Mouse (Mus musculus): ENCODE measurements around the gene Gm20604.

The Gm20604 gene

DNA sequence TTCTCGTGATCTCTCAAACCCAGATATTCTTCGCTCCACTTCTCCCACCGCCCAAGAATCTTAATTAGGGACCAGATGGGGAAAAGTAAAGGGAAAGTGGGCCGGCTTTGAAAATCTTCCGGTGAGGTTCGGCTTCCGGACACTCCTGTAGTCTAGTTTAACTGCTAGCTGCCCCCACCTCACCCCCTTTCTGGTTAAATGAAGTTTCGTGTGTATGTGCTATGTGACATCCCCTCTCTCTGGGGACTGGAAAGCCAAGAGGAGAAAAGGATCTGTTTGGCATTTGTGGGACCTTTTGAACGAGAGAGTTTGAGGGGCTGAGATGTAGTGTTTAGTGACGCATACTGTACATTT lies at the start of gene Gm20604:
Gene Gm20604 (minus strand): TSS at position 270 of the 354 bp plus-strand sequence.
- Histone ChIP-seq H3K27me3 (ENCODE audit: insufficient read depth, low read length) (no peaks in the 10 kb centered on the region), H3K4me1 (replicated peaks; ENCODE audit: low read depth, low read length) (peaks cover 65% of the 10 kb centered on the region), H3K4me3 (replicated peaks; ENCODE audit: low read length) (peak within 1 kb of the TSS; percentile 98), H3K9me3 (ENCODE audit: low read length) (no peaks in the 10 kb centered on the region), H3K36me3 (ENCODE audit: insufficient read depth, low read length) (peaks cover 51% of the 10 kb centered on the region)
- TF ChIP-seq POU5F1 (IDR thresholded peaks at IDR 0.05; ENCODE audit: borderline replicate concordance, low read length) (no peak), CTCF (conservative IDR thresholded peaks at IDR 0.05; ENCODE audit: low read length) (no peak), NANOG (IDR thresholded peaks at IDR 0.05; ENCODE audit: borderline replicate concordance, low read length) (no peak)

DNA sequence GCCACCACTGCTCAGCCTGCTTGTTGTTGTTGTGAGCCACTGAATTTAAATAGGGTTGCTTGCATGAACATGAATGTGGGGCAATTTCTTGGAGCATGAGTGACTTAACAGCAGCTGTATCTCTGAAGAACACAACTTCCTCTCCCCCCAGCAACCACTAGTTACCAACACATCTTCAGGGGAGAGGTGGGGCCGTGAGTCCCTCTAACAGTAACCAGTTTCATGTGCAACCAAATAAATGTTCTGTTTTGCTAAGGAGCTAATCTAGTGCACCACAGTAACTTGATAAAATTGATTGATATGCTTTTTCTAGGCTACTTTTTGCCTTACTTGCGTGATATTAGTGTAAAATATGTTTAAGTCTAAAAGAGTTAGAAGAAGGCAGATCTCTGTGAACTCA lies 41.1 kb upstream of the Gm20604 start:
- TF ChIP-seq CTCF (conservative IDR thresholded peaks at IDR 0.05; ENCODE audit: low read length) (no peak), POU5F1 (IDR thresholded peaks at IDR 0.05; ENCODE audit: borderline replicate concordance, low read length) (no peak), NANOG (IDR thresholded peaks at IDR 0.05; ENCODE audit: borderline replicate concordance, low read length) (no peak)
- no peaks in the 10 kb centered on the region for H3K9me3 ChIP-seq (ENCODE audit: low read length)
- no peaks in the 10 kb centered on the region for H3K27me3 ChIP-seq (ENCODE audit: insufficient read depth, low read length)
- no peak overlapping the region for H3K4me3 ChIP-seq (replicated peaks; ENCODE audit: low read length)
- H3K4me1 ChIP-seq (replicated peaks; ENCODE audit: low read depth, low read length): no peaks in the 10 kb centered on the region
- peaks cover 16% of the 10 kb centered on the region for H3K36me3 ChIP-seq (ENCODE audit: insufficient read depth, low read length)

DNA sequence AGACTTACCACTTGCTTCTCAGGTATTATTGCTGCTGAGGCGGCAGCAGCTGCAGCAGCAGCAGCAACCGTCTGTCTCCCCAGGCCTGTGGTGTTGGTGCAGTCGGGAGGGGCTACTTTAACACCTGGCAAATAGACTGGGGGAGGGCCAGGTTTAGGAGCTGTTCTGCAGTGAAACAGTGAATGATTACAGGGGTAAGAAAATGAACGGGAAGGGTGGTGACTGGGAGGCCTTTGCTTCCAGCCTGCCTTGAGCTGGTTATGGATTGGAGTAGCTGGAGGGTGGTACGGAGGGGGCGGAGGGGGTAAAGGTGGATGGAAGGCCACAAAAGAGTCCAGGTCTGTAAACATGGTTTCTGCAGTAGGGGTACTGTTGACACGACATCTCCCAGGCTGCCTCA lies 29.5 kb upstream of the Gm20604 start:
- Histone ChIP-seq H3K9me3 (ENCODE audit: low read length) (no peaks in the 10 kb centered on the region), H3K36me3 (ENCODE audit: insufficient read depth, low read length) (peaks cover 79% of the 10 kb centered on the region), H3K4me1 (replicated peaks; ENCODE audit: low read depth, low read length) (peaks cover 16% of the 10 kb centered on the region; the same call in 1 of the 2 replicates), H3K27me3 (ENCODE audit: insufficient read depth, low read length) (no peaks in the 10 kb centered on the region), H3K4me3 (replicated peaks; ENCODE audit: low read length) (no peak overlapping the region)
- TF ChIP-seq CTCF (conservative IDR thresholded peaks at IDR 0.05; ENCODE audit: low read length) (no peak), POU5F1 (IDR thresholded peaks at IDR 0.05; ENCODE audit: borderline replicate concordance, low read length) (no peak), NANOG (IDR thresholded peaks at IDR 0.05; ENCODE audit: borderline replicate concordance, low read length) (no peak)

DNA sequence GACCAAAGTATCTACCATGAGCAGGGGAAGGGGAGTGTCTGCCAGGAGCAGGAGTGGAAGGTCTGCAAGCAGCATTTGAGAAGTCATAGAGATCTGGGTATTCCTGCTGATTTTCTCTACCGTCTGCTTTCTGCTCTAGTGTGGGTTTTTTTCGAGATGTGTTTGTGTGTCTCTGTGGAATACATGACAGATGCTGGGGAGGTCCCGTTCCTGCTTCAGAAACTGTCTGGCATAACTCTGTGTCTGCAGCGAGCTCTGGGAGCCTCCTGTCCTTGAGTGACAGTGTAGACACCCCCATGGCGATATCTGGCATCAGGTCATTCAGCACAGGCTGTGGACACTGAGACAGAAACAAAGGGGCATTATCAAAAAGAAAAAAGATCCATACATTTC lies 27.1 kb upstream of the Gm20604 start:
- no peak for TF ChIP-seq CTCF (conservative IDR thresholded peaks at IDR 0.05; ENCODE audit: low read length)
- no peak for TF ChIP-seq POU5F1 (IDR thresholded peaks at IDR 0.05; ENCODE audit: borderline replicate concordance, low read length)
- TF ChIP-seq NANOG (IDR thresholded peaks at IDR 0.05; ENCODE audit: borderline replicate concordance, low read length): no peak
- no peak overlapping the region for H3K4me3 ChIP-seq (replicated peaks; ENCODE audit: low read length)
- peaks cover 18% of the 10 kb centered on the region; the same call in 1 of the 2 replicates for H3K4me1 ChIP-seq (replicated peaks; ENCODE audit: low read depth, low read length)
- peaks cover 65% of the 10 kb centered on the region for H3K36me3 ChIP-seq (ENCODE audit: insufficient read depth, low read length)
- no peaks in the 10 kb centered on the region for H3K9me3 ChIP-seq (ENCODE audit: low read length)
- H3K27me3 ChIP-seq (ENCODE audit: insufficient read depth, low read length): no peaks in the 10 kb centered on the region

DNA sequence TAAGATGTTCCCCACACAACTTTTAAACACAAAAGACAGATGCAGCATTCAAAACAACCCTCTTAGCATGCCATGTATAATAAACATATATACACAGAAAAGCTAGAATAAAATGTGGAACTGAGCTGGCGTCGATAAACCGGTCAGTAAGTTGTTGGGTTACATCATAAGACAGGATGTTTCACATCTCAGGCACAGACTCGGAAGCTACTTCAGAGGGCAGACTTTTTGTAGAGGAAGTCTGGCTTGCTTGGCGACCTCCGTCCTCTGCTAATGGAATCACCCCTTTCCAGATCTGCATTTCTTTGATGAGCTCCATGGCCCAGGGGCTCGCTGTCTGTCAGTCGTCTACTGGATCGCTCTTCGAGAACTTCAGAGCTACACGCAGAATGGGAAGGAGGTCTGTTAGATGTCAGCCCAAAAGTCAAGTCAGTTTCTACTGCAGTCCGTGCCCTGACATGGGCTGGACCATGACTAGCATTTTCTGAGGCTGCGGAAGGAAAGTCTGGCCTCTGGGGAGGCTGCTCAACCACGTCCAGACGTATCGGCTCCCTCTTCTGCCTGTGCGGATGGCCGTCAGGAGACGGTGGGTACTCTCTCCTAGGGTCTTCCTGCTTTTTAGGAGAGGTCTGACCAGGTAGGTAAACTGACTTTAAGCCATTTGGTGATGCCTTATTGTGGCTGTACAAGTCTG lies 26.6 kb upstream of the Gm20604 start:
- no peaks in the 10 kb centered on the region for H3K27me3 ChIP-seq (ENCODE audit: insufficient read depth, low read length)
- no peak for TF ChIP-seq NANOG (IDR thresholded peaks at IDR 0.05; ENCODE audit: borderline replicate concordance, low read length)
- H3K36me3 ChIP-seq (ENCODE audit: insufficient read depth, low read length): peaks cover 65% of the 10 kb centered on the region
- H3K4me1 ChIP-seq (replicated peaks; ENCODE audit: low read depth, low read length): peaks cover 20% of the 10 kb centered on the region
- H3K4me3 ChIP-seq (replicated peaks; ENCODE audit: low read length): no peak overlapping the region
- H3K9me3 ChIP-seq (ENCODE audit: low read length): no peaks in the 10 kb centered on the region

DNA sequence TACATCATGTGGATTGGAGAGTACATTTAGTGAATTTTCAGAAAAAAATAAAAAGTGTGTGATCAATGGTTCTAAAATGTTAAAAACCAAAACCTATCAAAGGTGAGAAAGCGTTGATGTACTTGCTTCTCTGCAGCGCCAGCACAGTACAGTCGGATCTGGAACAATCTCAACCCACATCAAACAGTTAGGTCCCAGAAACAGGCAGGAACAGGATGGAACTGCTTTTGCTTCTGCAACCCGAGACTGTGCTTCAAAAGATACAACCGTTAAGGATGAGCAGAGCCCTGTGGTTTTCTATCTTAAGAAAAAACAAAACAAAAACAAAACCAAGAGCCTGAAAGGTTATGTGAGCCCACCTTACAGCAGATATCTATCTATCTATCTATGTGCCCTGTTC lies 24.4 kb upstream of the Gm20604 start:
- no peaks in the 10 kb centered on the region for H3K27me3 ChIP-seq (ENCODE audit: insufficient read depth, low read length)
- TF ChIP-seq NANOG (IDR thresholded peaks at IDR 0.05; ENCODE audit: borderline replicate concordance, low read length) (no peak), POU5F1 (IDR thresholded peaks at IDR 0.05; ENCODE audit: borderline replicate concordance, low read length) (no peak), CTCF (conservative IDR thresholded peaks at IDR 0.05; ENCODE audit: low read length) (no peak)
- peaks cover 61% of the 10 kb centered on the region for H3K36me3 ChIP-seq (ENCODE audit: insufficient read depth, low read length)
- H3K9me3 ChIP-seq (ENCODE audit: low read length): no peaks in the 10 kb centered on the region
- H3K4me1 ChIP-seq (replicated peaks; ENCODE audit: low read depth, low read length): peaks cover 36% of the 10 kb centered on the region
- no peak overlapping the region for H3K4me3 ChIP-seq (replicated peaks; ENCODE audit: low read length)

DNA sequence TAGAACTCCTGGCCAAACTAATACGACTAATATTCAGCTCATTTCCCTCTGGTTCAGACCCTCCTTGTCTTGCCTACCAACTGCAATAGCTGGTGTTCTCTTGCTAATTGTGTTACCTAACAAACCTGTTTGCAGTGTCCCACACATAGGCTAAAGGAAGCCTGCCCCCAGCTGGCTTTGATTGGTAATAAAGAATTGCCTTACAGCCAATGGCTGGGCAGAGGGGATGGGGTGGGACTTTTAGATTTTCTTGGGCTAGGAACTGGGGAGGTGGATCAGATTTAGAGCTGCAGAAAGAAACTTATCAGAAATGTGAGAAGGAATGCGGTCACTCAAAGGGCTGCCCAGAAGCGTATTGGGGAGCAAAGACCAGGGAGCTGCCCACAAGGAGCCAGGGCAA lies 21.0 kb upstream of the Gm20604 start:
- Histone ChIP-seq H3K27me3 (ENCODE audit: insufficient read depth, low read length) (no peaks in the 10 kb centered on the region), H3K4me3 (replicated peaks; ENCODE audit: low read length) (no peak overlapping the region), H3K9me3 (ENCODE audit: low read length) (no peaks in the 10 kb centered on the region), H3K4me1 (replicated peaks; ENCODE audit: low read depth, low read length) (peaks cover 30% of the 10 kb centered on the region), H3K36me3 (ENCODE audit: insufficient read depth, low read length) (peaks cover 66% of the 10 kb centered on the region)
- TF ChIP-seq CTCF (conservative IDR thresholded peaks at IDR 0.05; ENCODE audit: low read length): peak; percentile 25
- no peak for TF ChIP-seq POU5F1 (IDR thresholded peaks at IDR 0.05; ENCODE audit: borderline replicate concordance, low read length)

DNA sequence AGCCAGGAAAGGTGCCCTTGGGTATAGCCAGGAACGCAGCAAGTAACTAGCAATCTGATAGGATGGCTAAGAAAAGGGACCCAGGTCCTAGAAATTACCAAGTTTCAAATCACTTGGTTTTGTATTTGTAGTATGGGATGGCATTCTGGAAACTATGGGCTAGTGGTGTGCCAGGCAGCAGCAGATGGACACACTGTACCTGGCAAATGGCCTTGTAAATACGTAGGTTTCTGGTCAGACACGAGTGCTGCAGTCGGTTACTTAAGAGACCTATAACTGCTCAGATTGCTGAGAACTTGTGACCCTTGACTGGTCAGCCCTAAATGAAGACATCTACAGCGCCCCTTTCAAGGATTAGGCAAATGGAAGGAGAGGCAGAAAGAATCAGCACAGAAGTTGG lies 19.7 kb upstream of the Gm20604 start:
- no peak for TF ChIP-seq POU5F1 (IDR thresholded peaks at IDR 0.05; ENCODE audit: borderline replicate concordance, low read length)
- TF ChIP-seq CTCF (conservative IDR thresholded peaks at IDR 0.05; ENCODE audit: low read length): no peak
- TF ChIP-seq NANOG (IDR thresholded peaks at IDR 0.05; ENCODE audit: borderline replicate concordance, low read length): no peak
- peaks cover 68% of the 10 kb centered on the region for H3K36me3 ChIP-seq (ENCODE audit: insufficient read depth, low read length)
- H3K9me3 ChIP-seq (ENCODE audit: low read length): no peaks in the 10 kb centered on the region
- peaks cover 28% of the 10 kb centered on the region for H3K4me1 ChIP-seq (replicated peaks; ENCODE audit: low read depth, low read length)
- no peak overlapping the region for H3K4me3 ChIP-seq (replicated peaks; ENCODE audit: low read length)
- no peaks in the 10 kb centered on the region for H3K27me3 ChIP-seq (ENCODE audit: insufficient read depth, low read length)

DNA sequence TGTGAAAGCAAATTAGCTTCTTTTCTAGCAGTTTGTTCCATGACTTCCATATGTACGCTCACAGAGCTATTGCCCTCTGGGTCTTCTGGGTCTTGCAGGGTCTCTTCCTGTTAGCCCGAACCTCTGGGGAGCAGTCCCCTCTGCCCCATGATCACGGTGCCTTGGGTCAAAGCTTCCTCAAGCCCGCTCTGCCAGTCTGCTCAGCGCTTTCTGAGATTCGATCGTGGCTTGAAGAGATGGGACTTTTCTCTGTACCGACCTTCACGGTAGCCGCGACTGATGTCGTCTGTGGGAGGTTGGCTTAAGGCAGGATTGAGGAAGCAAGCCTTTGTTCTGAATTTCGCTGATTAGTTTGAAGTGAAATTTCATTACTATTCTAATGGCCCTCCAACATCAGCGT lies 17.6 kb upstream of the Gm20604 start:
- peaks cover 85% of the 10 kb centered on the region for H3K36me3 ChIP-seq (ENCODE audit: insufficient read depth, low read length)
- peaks cover 37% of the 10 kb centered on the region for H3K4me1 ChIP-seq (replicated peaks; ENCODE audit: low read depth, low read length)
- TF ChIP-seq POU5F1 (IDR thresholded peaks at IDR 0.05; ENCODE audit: borderline replicate concordance, low read length) (no peak), CTCF (conservative IDR thresholded peaks at IDR 0.05; ENCODE audit: low read length) (no peak), NANOG (IDR thresholded peaks at IDR 0.05; ENCODE audit: borderline replicate concordance, low read length) (no peak)
- no peaks in the 10 kb centered on the region for H3K9me3 ChIP-seq (ENCODE audit: low read length)
- no peak overlapping the region for H3K4me3 ChIP-seq (replicated peaks; ENCODE audit: low read length)
- no peaks in the 10 kb centered on the region for H3K27me3 ChIP-seq (ENCODE audit: insufficient read depth, low read length)
